Mouse (Mus musculus) kidney, postnatal 36 days (tissue): ENCODE data around the gene Fggy.

Source experiments
- DNase-seq, 2 experiments: peaks; one replicate each; pipeline ENCODE4 v3.0.0; 2021 to 2022; ENCODE audit warnings: mixed read lengths in 2 of 2

Fggy gene

GRCm38 (mm10) chr4:95557333-95557956, at the start of gene Fggy:
TSS of gene Fggy (plus strand) at chr4:95557507.
- peak; percentile 97 to 98 for DNase-seq

GRCm38 (mm10) chr4:95507946-95508311, 49.4 kb upstream of the Fggy start:
- no peak for DNase-seq

- DNase-seq: no peak
Measured at GRCm38 (mm10) chr4:95518382-95518781, 38.9 kb upstream of the Fggy start.

- DNase-seq: no peak
Measured at GRCm38 (mm10) chr4:95519975-95520642, 37.2 kb upstream of the Fggy start.

GRCm38 (mm10) chr4:95520643-95521032, 36.7 kb upstream of the Fggy start:
- DNase-seq: no peak

- no peak for DNase-seq
Measured at GRCm38 (mm10) chr4:95526588-95526987, 30.7 kb upstream of the Fggy start.

GRCm38 (mm10) chr4:95530757-95531156, 26.6 kb upstream of the Fggy start:
- peak in 1 of 2 experiments; percentile 3 for DNase-seq

GRCm38 (mm10) chr4:95533946-95534345, 23.4 kb upstream of the Fggy start:
- DNase-seq: no peak

- no peak for DNase-seq
Measured at GRCm38 (mm10) chr4:95541382-95542038, 15.8 kb upstream of the Fggy start.

- DNase-seq: no peak
Measured at GRCm38 (mm10) chr4:95542039-95542790, 15.1 kb upstream of the Fggy start.

- peak; percentile 13 for DNase-seq
Measured at GRCm38 (mm10) chr4:95543529-95543928, 13.8 kb upstream of the Fggy start.

- no peak for DNase-seq
Measured at GRCm38 (mm10) chr4:95556663-95557332, 509 bp upstream of the Fggy start.

- DNase-seq: peak; percentile 57 to 68
Measured at GRCm38 (mm10) chr4:95558271-95558888, 1.1 kb downstream of the Fggy start.

- no peak for DNase-seq
Measured at GRCm38 (mm10) chr4:95571621-95572020, 14.3 kb downstream of the Fggy start.

- DNase-seq: no peak
Measured at GRCm38 (mm10) chr4:95573704-95574103, 16.4 kb downstream of the Fggy start.

GRCm38 (mm10) chr4:95575411-95575911, 18.2 kb downstream of the Fggy start:
- DNase-seq: peak in 1 of 2 experiments; percentile 19

- peak; percentile 45 to 79 for DNase-seq
Measured at GRCm38 (mm10) chr4:95579183-95579582, 21.9 kb downstream of the Fggy start.

GRCm38 (mm10) chr4:95584107-95584762, 26.9 kb downstream of the Fggy start:
- no peak for DNase-seq

- no peak for DNase-seq
Measured at GRCm38 (mm10) chr4:95586274-95587001, 29.1 kb downstream of the Fggy start.

- no peak for DNase-seq
Measured at GRCm38 (mm10) chr4:95588722-95589283, 31.5 kb downstream of the Fggy start.
